Mouse (Mus musculus): ENCODE results near the gene Ccnt2. TPM values are rescaled to one million over a fixed set of nuclear protein-coding genes. Genes with fewer than 3 reads are reported as not detected.
A peak's percentile ranks its signal among the peaks of the same experiment; 100 is the strongest.

Gene Ccnt2
- total and polyA plus RNA-seq, 3 experiments = 18.1 to 30.8 (median 27.4) TPM

DNA sequence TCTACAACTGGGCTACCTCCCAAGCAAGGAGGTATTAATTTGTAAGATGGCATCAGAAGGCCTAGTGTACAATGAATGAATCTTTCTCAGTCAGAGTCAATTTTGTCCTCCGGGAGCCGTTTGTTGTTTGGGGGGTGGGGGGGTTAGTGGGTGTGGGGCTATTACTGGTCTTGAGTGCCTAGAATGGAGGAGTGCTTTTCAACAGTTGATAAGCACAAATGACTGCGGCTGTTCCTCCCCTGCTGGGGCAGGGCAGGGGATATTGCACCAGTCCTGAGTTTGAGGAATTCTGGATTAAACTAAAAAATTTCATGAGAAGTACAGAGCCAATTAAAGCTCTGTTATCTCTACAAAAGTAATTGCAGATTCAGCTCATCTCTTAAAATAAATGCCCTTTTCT, 6.2 kb downstream of the Ccnt2 start:
- Histone ChIP-seq H3K4me3 (replicated peaks in 1 of 3; ENCODE audit: low read depth in 2 of 3, low read length in 2 of 3, poor library complexity in 1 of 3) (no peak overlapping the region), H3K4me2 (ENCODE audit: insufficient read depth, low read depth, poor library complexity, severe bottlenecking) (peak overlapping the region; percentile 40; the same call in 1 of the 2 replicates), H3K36me3 (replicated peaks in 1 of 2; ENCODE audit: control insufficient read depth in 1 of 2, insufficient read depth in 1 of 2, low read length in 1 of 2) (peaks cover 2 to 48% of the 10 kb centered on the region in 2 experiments), H3K27me3 (replicated peaks) (no peaks in the 10 kb centered on the region), H3K9ac (ENCODE audit: insufficient read depth, low read depth) (no peak overlapping the region), H3K9me3 (replicated peaks; ENCODE audit: low read length) (no peaks in the 10 kb centered on the region), H3K4me1 (ENCODE audit: control insufficient read depth in 1 of 2, insufficient read depth in 2 of 2) (peaks cover 13 to 76% of the 10 kb centered on the region in 2 experiments), H3K79me2 (replicated peaks; ENCODE audit: control insufficient read depth, extremely low read depth, insufficient read depth, poor library complexity, severe bottlenecking) (peaks cover 90% of the 10 kb centered on the region), H3K27ac (ENCODE audit: insufficient read depth, low read depth) (no peak overlapping the region)
- dilution Hi-C loops (cut with MboI; ENCODE audit: extremely low pct_ligation_motif_present, extremely low pct_unique_long_range_greater_than_20kb, low sequenced_read_pairs) (no loop called here), in situ Hi-C loops (cut with MboI; ENCODE audit: low pct_ligation_motif_present, low pct_unique_long_range_greater_than_20kb, low sequenced_read_pairs) (no loop called here)
- DNase-seq (ENCODE audit: extremely low read depth) = no peak
- no peak for TF ChIP-seq ETS1 (conservative IDR thresholded peaks at IDR 0.05; ENCODE audit: low read depth, low read length)
- no peak for TF ChIP-seq RAD21 (IDR thresholded peaks at IDR 0.05; ENCODE audit: low read depth, low read length)
- TF ChIP-seq JUN (IDR thresholded peaks at IDR 0.05; ENCODE audit: insufficient read depth, low read depth, low read length) = no peak
- no peak for TF ChIP-seq SIN3A (IDR thresholded peaks at IDR 0.05; ENCODE audit: low read length)
- no peak for TF ChIP-seq CTCF (conservative IDR thresholded peaks at IDR 0.05 in 1 of 2, IDR thresholded peaks at IDR 0.05 in 1 of 2; ENCODE audit: low read depth in 2 of 2, low read length in 2 of 2)
- TF ChIP-seq UBTF (IDR thresholded peaks at IDR 0.05; ENCODE audit: low read depth, low read length) = no peak
- no peak for TF ChIP-seq ZC3H11A (IDR thresholded peaks at IDR 0.05; ENCODE audit: low read depth, low read length)
- TF ChIP-seq ZKSCAN1 (IDR thresholded peaks at IDR 0.05; ENCODE audit: borderline replicate concordance, low read depth, low read length) = no peak
- TF ChIP-seq IRF4 (IDR thresholded peaks at IDR 0.05; ENCODE audit: low read depth, low read length) = no peak
- no peak for TF ChIP-seq NELFE (IDR thresholded peaks at IDR 0.05; ENCODE audit: low read depth, low read length)
- TF ChIP-seq RCOR1 (conservative IDR thresholded peaks at IDR 0.05; ENCODE audit: low read depth, low read length) = no peak
- no peak for TF ChIP-seq BHLHE40 (IDR thresholded peaks at IDR 0.05; ENCODE audit: low read depth, low read length)
- no peak for TF ChIP-seq MEF2A (IDR thresholded peaks at IDR 0.05; ENCODE audit: borderline replicate concordance, low read depth, low read length)
- TF ChIP-seq USF2 (conservative IDR thresholded peaks at IDR 0.05; ENCODE audit: low read depth, low read length) = no peak
- no peak for TF ChIP-seq CHD1 (IDR thresholded peaks at IDR 0.05; ENCODE audit: low read depth, low read length)
- TF ChIP-seq SMC3 (IDR thresholded peaks at IDR 0.05; ENCODE audit: low read depth, low read length) = no peak

DNA sequence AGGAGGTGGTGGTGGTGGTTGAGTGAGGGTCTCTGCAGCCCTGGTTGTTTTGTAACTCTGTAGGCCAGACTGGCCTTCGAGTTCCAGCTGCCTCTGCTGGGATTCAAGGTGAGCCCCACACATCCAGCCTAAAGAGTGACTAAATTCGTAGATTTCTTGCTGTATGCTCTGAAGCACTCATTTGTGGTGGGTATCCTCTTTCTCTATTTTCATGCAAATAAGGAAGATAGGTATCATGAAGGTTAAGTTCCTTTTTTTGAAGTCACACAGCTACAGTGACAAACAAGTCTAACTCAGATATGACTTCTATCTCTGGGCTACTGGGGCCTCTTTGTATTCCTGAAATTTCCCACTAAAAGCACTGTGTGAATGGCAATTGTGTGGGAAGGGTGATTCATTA, 6.9 kb downstream of the Ccnt2 start:
- dilution Hi-C loops (cut with MboI; ENCODE audit: extremely low pct_ligation_motif_present, extremely low pct_unique_long_range_greater_than_20kb, low sequenced_read_pairs) = no loop called here
- Histone ChIP-seq H3K79me2 (replicated peaks; ENCODE audit: control insufficient read depth, extremely low read depth, insufficient read depth, poor library complexity, severe bottlenecking) (peaks cover 93% of the 10 kb centered on the region), H3K27ac (ENCODE audit: insufficient read depth, low read depth) (no peak overlapping the region), H3K4me3 (replicated peaks in 1 of 3; ENCODE audit: low read depth in 2 of 3, low read length in 2 of 3, poor library complexity in 1 of 3) (no peak overlapping the region), H3K27me3 (replicated peaks) (no peaks in the 10 kb centered on the region), H3K9ac (ENCODE audit: insufficient read depth, low read depth) (no peak overlapping the region), H3K4me1 (ENCODE audit: control insufficient read depth in 1 of 2, insufficient read depth in 2 of 2) (peaks cover 13 to 81% of the 10 kb centered on the region in 2 experiments), H3K4me2 (ENCODE audit: insufficient read depth, low read depth, poor library complexity, severe bottlenecking) (peak overlapping the region; percentile 46; the same call in 1 of the 2 replicates), H3K9me3 (replicated peaks; ENCODE audit: low read length) (no peaks in the 10 kb centered on the region), H3K36me3 (replicated peaks in 1 of 2; ENCODE audit: control insufficient read depth in 1 of 2, insufficient read depth in 1 of 2, low read length in 1 of 2) (peaks cover 2 to 52% of the 10 kb centered on the region in 2 experiments)
- in situ Hi-C loops (cut with MboI; ENCODE audit: low pct_ligation_motif_present, low pct_unique_long_range_greater_than_20kb, low sequenced_read_pairs) = no loop called here
- DNase-seq (ENCODE audit: extremely low read depth) = peak; percentile 52
- TF ChIP-seq KAT2A (IDR thresholded peaks at IDR 0.05; ENCODE audit: insufficient replicate concordance, low read length) = no peak
- TF ChIP-seq SIN3A (IDR thresholded peaks at IDR 0.05; ENCODE audit: low read length) = 0 out of 2 replicates have a peak, but pooled peaks have one; percentile 29
- no peak for TF ChIP-seq RAD21 (IDR thresholded peaks at IDR 0.05; ENCODE audit: low read depth, low read length)

Data from CH12.LX (cell line).